Comparison of ENCODE assay signal across 8 mouse cellular contexts in the genomic region with DNA sequence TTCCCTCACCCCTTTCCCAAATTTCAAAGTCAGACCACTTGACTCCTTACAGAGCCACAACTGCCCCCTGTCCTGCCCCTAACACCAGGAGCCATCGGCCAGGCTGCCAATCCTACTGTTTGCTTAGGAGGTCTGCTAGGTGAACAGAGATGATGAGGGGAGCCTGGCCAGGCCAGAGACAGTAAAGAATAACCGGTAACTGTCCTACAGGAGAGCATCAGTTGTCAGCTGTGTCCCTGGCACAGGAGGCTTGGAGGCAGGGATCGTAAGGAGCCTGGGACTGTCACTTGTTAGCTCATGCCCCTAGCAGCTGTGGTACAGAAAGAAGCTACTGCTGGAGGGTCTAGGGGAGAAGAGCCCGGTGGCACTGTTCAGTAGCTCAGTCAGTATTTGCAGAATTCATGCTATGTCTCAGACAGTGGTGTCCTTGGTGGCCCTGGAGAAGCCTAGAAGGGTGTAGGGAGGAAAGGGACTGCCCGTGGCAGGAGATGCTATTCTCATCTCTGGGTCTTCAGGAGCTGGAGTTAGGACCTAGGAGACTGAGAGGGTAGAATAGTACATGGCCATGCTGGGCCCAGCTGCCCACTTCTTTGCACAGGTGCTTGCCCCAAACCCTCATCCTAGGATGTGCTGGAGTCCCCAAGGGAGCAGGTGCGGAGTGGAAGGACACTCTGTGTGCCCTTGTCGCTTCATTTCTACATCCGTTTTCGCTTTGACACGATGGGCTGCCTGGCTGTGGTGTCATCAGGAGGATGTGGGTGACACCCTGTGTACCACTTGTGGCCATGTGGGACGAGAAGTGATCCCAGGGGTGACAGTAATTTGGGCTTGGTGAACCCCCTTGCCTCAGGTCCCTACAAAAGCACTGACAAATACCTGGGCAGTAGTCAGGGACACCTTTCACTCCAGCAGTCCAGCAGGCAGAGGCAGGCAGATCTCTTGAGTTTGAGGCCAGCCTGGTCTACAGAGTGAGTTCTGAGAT. TPM values are rescaled to one million over a fixed set of nuclear protein-coding genes. Genes with fewer than 3 reads are reported as not detected.
DNase-seq lines count a peak whose midpoint lies in the region; ATAC-seq and TF ChIP-seq lines count a peak whose summit lies in the region.

No protein-coding gene starts in this region.

- TF ChIP-seq POLR2A in heart, adult 2 months (IDR thresholded peaks at IDR 0.05; ENCODE audit: insufficient read depth, low read depth, low read length) = no peak
- TF ChIP-seq POLR2A in spleen, adult 2 months (IDR thresholded peaks at IDR 0.05; ENCODE audit: low read depth, low read length) = no peak

- H3K9ac ChIP-seq in heart, adult 2 months (ENCODE audit: low read depth, low read length) = peak overlapping the region; percentile 60

- H3K36me3 ChIP-seq in heart, adult 2 months (ENCODE audit: control insufficient read depth, insufficient read depth, low read length) = peaks cover 10% of the 10 kb centered on the region
- peaks cover 14% of the 10 kb centered on the region for H3K36me3 ChIP-seq in spleen, adult 2 months (ENCODE audit: control insufficient read depth, insufficient read depth, low read length)
- H3K36me3 ChIP-seq in macrophage (ENCODE audit: inconsistent target) = peaks cover 22% of the 10 kb centered on the region; the same call in 1 of the 2 replicates

- no peak for TF ChIP-seq EP300 in heart, adult 2 months (IDR thresholded peaks at IDR 0.05; ENCODE audit: insufficient read depth, low read depth, low read length)

- no peaks in the 10 kb centered on the region for H3K27me3 ChIP-seq in heart, adult 2 months (ENCODE audit: control insufficient read depth, insufficient read depth, low read length)
- H3K27me3 ChIP-seq in spleen, adult 2 months (ENCODE audit: control insufficient read depth, insufficient read depth, low read length) = no peaks in the 10 kb centered on the region

- H3K27ac ChIP-seq in heart, adult 2 months = peak overlapping the region; percentile 93
- H3K27ac ChIP-seq in spleen, adult 2 months (ENCODE audit: insufficient read depth, low read length) = peak overlapping the region; percentile 91
- H3K27ac ChIP-seq in macrophage = peak overlapping the region; percentile 95

- peaks cover 16% of the 10 kb centered on the region for H3K4me1 ChIP-seq in heart, adult 2 months (ENCODE audit: control insufficient read depth, insufficient read depth, low read length)
- H3K4me1 ChIP-seq in spleen, adult 2 months (ENCODE audit: control insufficient read depth, insufficient read depth, insufficient read length) = peaks cover 30% of the 10 kb centered on the region

- H3K4me3 ChIP-seq in heart, adult 2 months = peak overlapping the region; percentile 42
- peak overlapping the region; percentile 43 for H3K4me3 ChIP-seq in spleen, adult 2 months (ENCODE audit: extremely low read depth, insufficient read depth, insufficient read length)
- H3K4me3 ChIP-seq in macrophage (ENCODE audit: inconsistent target) = peak overlapping the region; percentile 95

- H3K79me2 ChIP-seq in heart, adult 2 months (replicated peaks; ENCODE audit: control insufficient read depth, insufficient read depth, low read length) = peaks cover 15% of the 10 kb centered on the region
- H3K79me2 ChIP-seq in macrophage (ENCODE audit: inconsistent target) = peaks cover 72% of the 10 kb centered on the region

- WGBS in heart, adult 2 months = 59% methylated on average over 11 of the region's 11 CpGs
- 36% methylated on average over 11 of the region's 11 CpGs for WGBS in spleen, adult 2 months
- 61% methylated on average over 11 of the region's 11 CpGs for WGBS in macrophage (ENCODE audit: missing documents)

- DNase-seq in heart, adult 2 months = peak in 1 of 2 experiments; percentile 41
- DNase-seq in heart, postnatal 14 days = no peak
- peak in 1 of 2 experiments; percentile 69 for DNase-seq in spleen, adult 2 months (ENCODE audit: low read depth in 1 of 2, low spot score in 2 of 2)
- DNase-seq in spleen, postnatal 14 days (ENCODE audit: low spot score in 2 of 2) = no peak
- no peak for DNase-seq in right cerebral cortex, postnatal 14 days
- DNase-seq in frontal cortex, adult 2 months (ENCODE audit: extremely low spot score in 1 of 2, low spot score in 1 of 2) = no peak

- intact Hi-C loops in heart, adult 2 months (cut with DNase I) = loop anchor here (1.0 kb wide), 1 partner anchor 12 kb away; no protein-coding TSS in a partner anchor
- intact Hi-C loops in heart, postnatal 14 days (cut with DNase I) = no loop called here

- TF ChIP-seq CTCF in heart, adult 2 months (IDR thresholded peaks at IDR 0.05) = no peak
- TF ChIP-seq CTCF in spleen, adult 2 months (IDR thresholded peaks at IDR 0.05; ENCODE audit: extremely low read depth, insufficient read depth, insufficient read length, insufficient replicate concordance) = no peak

- no peak for ATAC-seq in cerebellum, adult (ENCODE audit: insufficient number of reproducible peaks, low FRiP score, low TSS enrichment)

RNA-seq across cellular contexts. Expression of a gene that starts 4.3 kb away (rescaled TPM):
- total RNA-seq in heart, adult 2 months (2021) = 10 to 100 TPM; 47.6 to 64.9 TPM
- 102 and 118 TPM in 2 replicates for polyA plus RNA-seq in heart, adult 2 months (2012; rRNA removed)
- total RNA-seq in heart, postnatal 14 days (2021) = 10 to 100 TPM; 53.2 to 53.9 TPM
- polyA plus RNA-seq in spleen, adult 2 months (2012; rRNA removed) = 73.1 and 93.2 TPM in 2 replicates
- total RNA-seq in macrophage (2018; cell fraction: chromatin; rRNA removed) = 10 to 100 TPM in 19 of 26 experiments, 1 to 10 TPM in 7; 4.1 to 46.7 (median 12.6) TPM
- total RNA-seq in macrophage (2018; cell fraction: cytosol; rRNA removed) = 10 to 100 TPM; 32.4 to 87.1 (median 54.1) TPM
- total RNA-seq in macrophage (2018; cell fraction: nucleus; rRNA removed) = 10 to 100 TPM; 16.5 to 77.6 (median 30.5) TPM
- polyA plus RNA-seq in macrophage (2018) = 58.0 to 112 TPM (median 63.3 TPM) in 3 replicates
- 92.3 and 101 TPM in 2 replicates for polyA plus RNA-seq in frontal cortex, adult 2 months (2012; rRNA removed)

RNA-seq across cellular contexts. Expression of a gene that starts 56.5 kb away (rescaled TPM):
- total RNA-seq in heart, adult 2 months (2021) = 100 to 1,000 TPM; 251 to 296 TPM
- 247 and 287 TPM in 2 replicates for polyA plus RNA-seq in heart, adult 2 months (2012; rRNA removed)
- 100 to 1,000 TPM; 307 to 348 TPM for total RNA-seq in heart, postnatal 14 days (2021)
- polyA plus RNA-seq in spleen, adult 2 months (2012; rRNA removed) = 365 and 397 TPM in 2 replicates
- 100 to 1,000 TPM in 1 of 26 experiments, 10 to 100 TPM in 25; 10.2 to 120 (median 19.9) TPM for total RNA-seq in macrophage (2018; cell fraction: chromatin; rRNA removed)
- total RNA-seq in macrophage (2018; cell fraction: cytosol; rRNA removed) = 1,000 to 10,000 TPM in 2 of 26 experiments, 100 to 1,000 TPM in 24; 483 to 1,246 (median 739) TPM
- 100 to 1,000 TPM in 1 of 26 experiments, 10 to 100 TPM in 25; 32.8 to 107 (median 59.5) TPM for total RNA-seq in macrophage (2018; cell fraction: nucleus; rRNA removed)
- 891 to 979 TPM (median 909 TPM) in 3 replicates for polyA plus RNA-seq in macrophage (2018)
- 727 and 762 TPM in 2 replicates for polyA plus RNA-seq in frontal cortex, adult 2 months (2012; rRNA removed)

Comparison
In these comparisons a context has a peak if more than half of its experiments do, and no peak if none do; other contexts are left out.
1. H3K4me3 ChIP-seq: peak in every context shown above with its lines; median percentile 95 in macrophage; 43 in spleen, adult 2 months; 42 in heart, adult 2 months.